Mouse (Mus musculus) granulocyte monocyte progenitor cell, adult 5-6 weeks (primary cell): Measurements from ENCODE around the gene Vmn1r112. TPM values are rescaled to one million over a fixed set of nuclear protein-coding genes. Genes with fewer than 3 reads are reported as not detected.
"Not testable (repeated sequence)": the region's sequence is repeated elsewhere in the genome, so short reads cannot be mapped to it uniquely, and the experiment has no call there.

Source experiments
- ATAC-seq: replicated peaks from 2 replicates; pipeline ENCODE4 v1.8.0; 2016; ENCODE audit warnings: mild to moderate bottlenecking, moderate TSS enrichment, inconsistent platforms; ENCODE audit not compliant: poor library complexity, severe bottlenecking
- total RNA-seq, 2 experiments: library from RNA; stranded (forward) in 1 of 2; stranded (reverse) in 1 of 2; fragments of 200-712, 200-1000 nt in 1 of 2; fragments of >200 nt in 1 of 2; fragmentation: Nextera tagmentation in 1 of 2; gene quantifications; 2 replicates each; pipeline ENCODE4 v1.2.3; 2014 to 2017

The Vmn1r112 gene
- total RNA-seq (2014; fragmentation: Nextera tagmentation) (not detected in 2 replicates), total RNA-seq (2017) (not detected in 2 replicates)

- not testable (repeated sequence) for ATAC-seq
Measured at GRCm38 (mm10) chr7:20770885-20771284, at the start of gene Vmn1r112. Gene Vmn1r112 (plus strand): TSS chr7:20771185.

- not testable (repeated sequence) for ATAC-seq
Measured at GRCm38 (mm10) chr7:20730524-20730923, 40.5 kb upstream of the Vmn1r112 start, which contains the start of gene Gm10668. Gene Gm10668 (minus strand): TSS chr7:20730624.

- ATAC-seq = not testable (repeated sequence)
Measured at GRCm38 (mm10) chr7:20786985-20787384, 16.0 kb downstream of the Vmn1r112 start, which contains the start of gene Vmn1r113. Gene Vmn1r113 (plus strand): TSS chr7:20787285.

GRCm38 (mm10) chr7:20812086-20812485, 41.1 kb downstream of the Vmn1r112 start, which contains the start of gene Vmn1r114:
Gene Vmn1r114 (minus strand): TSS chr7:20812186.
- ATAC-seq = not testable (repeated sequence)

Other genes with a start within 250 kb of the Vmn1r112 start
- gene Vmn1r104, start 237.3 kb upstream of the Vmn1r112 start, total RNA-seq (2014; fragmentation: Nextera tagmentation) = not detected in 2 replicates
- not detected in 2 replicates for gene Vmn1r104, start 237.3 kb upstream of the Vmn1r112 start, total RNA-seq (2017)
- not detected in 2 replicates for gene Gm5726, start 225.4 kb upstream of the Vmn1r112 start, total RNA-seq (2014; fragmentation: Nextera tagmentation)
- gene Gm5726, start 225.4 kb upstream of the Vmn1r112 start, total RNA-seq (2017) = not detected in 2 replicates
- gene Gm4141, start 194.9 kb upstream of the Vmn1r112 start, total RNA-seq (2014; fragmentation: Nextera tagmentation) = not detected in 2 replicates
- not detected in 2 replicates for gene Gm4141, start 194.9 kb upstream of the Vmn1r112 start, total RNA-seq (2017)
- not detected in 2 replicates for gene Gm4513, start 172.2 kb upstream of the Vmn1r112 start, total RNA-seq (2014; fragmentation: Nextera tagmentation)
- gene Gm4513, start 172.2 kb upstream of the Vmn1r112 start, total RNA-seq (2017) = not detected in 2 replicates
- gene Vmn1r107, start 102.3 kb upstream of the Vmn1r112 start, total RNA-seq (2014; fragmentation: Nextera tagmentation) = not detected in 2 replicates
- not detected in 2 replicates for gene Vmn1r107, start 102.3 kb upstream of the Vmn1r112 start, total RNA-seq (2017)
- gene Vmn1r111, start 68.0 kb upstream of the Vmn1r112 start, total RNA-seq (2014; fragmentation: Nextera tagmentation) = not detected in 2 replicates
- not detected in 2 replicates for gene Vmn1r111, start 68.0 kb upstream of the Vmn1r112 start, total RNA-seq (2017)
- not detected in 2 replicates for gene Gm10668, start 40.6 kb upstream of the Vmn1r112 start, total RNA-seq (2014; fragmentation: Nextera tagmentation)
- not detected in 2 replicates for gene Gm10668, start 40.6 kb upstream of the Vmn1r112 start, total RNA-seq (2017)
- gene Vmn1r113, start 16.1 kb downstream of the Vmn1r112 start, total RNA-seq (2014; fragmentation: Nextera tagmentation) = not detected in 2 replicates
- not detected in 2 replicates for gene Vmn1r113, start 16.1 kb downstream of the Vmn1r112 start, total RNA-seq (2017)
- not detected in 2 replicates for gene Vmn1r114, start 41.0 kb downstream of the Vmn1r112 start, total RNA-seq (2014; fragmentation: Nextera tagmentation)
- not detected in 2 replicates for gene Vmn1r114, start 41.0 kb downstream of the Vmn1r112 start, total RNA-seq (2017)
- not detected in 2 replicates for gene Vmn1r115, start 73.8 kb downstream of the Vmn1r112 start, total RNA-seq (2014; fragmentation: Nextera tagmentation)
- not detected in 2 replicates for gene Vmn1r115, start 73.8 kb downstream of the Vmn1r112 start, total RNA-seq (2017)
- not detected in 2 replicates for gene Vmn1r116, start 101.1 kb downstream of the Vmn1r112 start, total RNA-seq (2014; fragmentation: Nextera tagmentation)
- gene Vmn1r116, start 101.1 kb downstream of the Vmn1r112 start, total RNA-seq (2017) = not detected in 2 replicates
- gene Vmn1r117, start 112.9 kb downstream of the Vmn1r112 start, total RNA-seq (2014; fragmentation: Nextera tagmentation) = not detected in 2 replicates
- gene Vmn1r117, start 112.9 kb downstream of the Vmn1r112 start, total RNA-seq (2017) = not detected in 2 replicates
- gene Vmn1r118, start 141.2 kb downstream of the Vmn1r112 start, total RNA-seq (2014; fragmentation: Nextera tagmentation) = not detected in 2 replicates
- not detected in 2 replicates for gene Vmn1r118, start 141.2 kb downstream of the Vmn1r112 start, total RNA-seq (2017)
- not detected in 2 replicates for gene Vmn1r119, start 241.3 kb downstream of the Vmn1r112 start, total RNA-seq (2014; fragmentation: Nextera tagmentation)
- gene Vmn1r119, start 241.3 kb downstream of the Vmn1r112 start, total RNA-seq (2017) = not detected in 2 replicates